Mouse (Mus musculus) lung, postnatal 4 days (tissue): Measurements from ENCODE around the gene Hemgn.
A peak's percentile ranks its signal among the peaks of the same experiment; 100 is the strongest.

ENCODE experiments used
- DNase-seq, 2 experiments: peaks; one replicate each; pipeline ENCODE4 v3.0.0; 2021

Hemgn gene

GRCm38 (mm10) chr4:46356351-46357133, 56.8 kb downstream of the Hemgn start:
- DNase-seq, result peak; percentile 45 to 71

GRCm38 (mm10) chr4:46353045-46353444, 60.3 kb downstream of the Hemgn start:
- DNase-seq, result no peak

GRCm38 (mm10) chr4:46349530-46349929, 63.8 kb downstream of the Hemgn start:
- DNase-seq, result no peak

GRCm38 (mm10) chr4:46348897-46349296, 64.4 kb downstream of the Hemgn start:
- DNase-seq, result no peak

GRCm38 (mm10) chr4:46347580-46348515, 65.5 kb downstream of the Hemgn start:
- DNase-seq, result no peak

GRCm38 (mm10) chr4:46347141-46347540, 66.2 kb downstream of the Hemgn start:
- DNase-seq, result no peak

- no peak for DNase-seq
Measured at GRCm38 (mm10) chr4:46346221-46346620, 67.1 kb downstream of the Hemgn start.

GRCm38 (mm10) chr4:46345773-46346100, 67.6 kb downstream of the Hemgn start:
- no peak for DNase-seq

- DNase-seq, result no peak
Measured at GRCm38 (mm10) chr4:46345056-46345772, 68.1 kb downstream of the Hemgn start.

GRCm38 (mm10) chr4:46344288-46344687, 69.0 kb downstream of the Hemgn start:
- DNase-seq, result peak; percentile 22 to 33
